Mouse (Mus musculus): ENCODE measurements around the gene Rbm20. TPM values are rescaled to one million over a fixed set of nuclear protein-coding genes. Genes with fewer than 3 reads are reported as not detected.
"Not testable (repeated sequence)": the region's sequence is repeated elsewhere in the genome, so short reads cannot be mapped to it uniquely, and the experiment has no call there.

Rbm20 gene
- total RNA-seq, 1 experiment, result 2.5 TPM

DNA sequence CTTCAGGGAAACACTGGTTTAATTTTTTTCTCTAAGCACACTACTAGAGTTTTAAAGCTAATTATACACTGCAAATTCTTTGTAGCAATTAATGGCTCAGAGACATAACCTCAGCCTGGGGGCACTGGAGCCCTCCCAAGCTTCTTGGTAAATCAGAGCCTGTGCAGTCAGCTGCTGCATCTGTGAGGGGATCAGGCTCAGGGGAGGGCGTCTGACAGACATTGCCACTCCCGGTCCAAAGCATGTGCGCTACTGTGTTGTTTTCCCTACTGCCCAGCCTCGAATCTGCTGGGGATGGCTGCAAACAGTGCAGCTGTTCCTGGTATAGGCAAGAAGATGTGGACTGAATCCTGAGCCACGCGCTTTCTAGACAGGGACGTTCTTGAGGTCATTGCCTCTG lies 129.0 kb downstream of the Rbm20 start:
- H3K9ac ChIP-seq (ENCODE audit: insufficient read depth, low read depth, low read length, poor library complexity, severe bottlenecking), result no peak overlapping the region
- H3K9me3 ChIP-seq (ENCODE audit: control insufficient read depth, insufficient read depth, low read depth, low read length), result no peaks in the 10 kb centered on the region
- TF ChIP-seq CHD2 (IDR thresholded peaks at IDR 0.05; ENCODE audit: low read depth, low read length) (no peak), ZC3H11A (IDR thresholded peaks at IDR 0.05; ENCODE audit: borderline replicate concordance, low read depth, low read length) (no peak), HCFC1 (IDR thresholded peaks at IDR 0.05; ENCODE audit: borderline replicate concordance, insufficient read depth, low read length) (no peak), MAFK (IDR thresholded peaks at IDR 0.05; ENCODE audit: insufficient read depth, low read depth, low read length) (no peak), ZNF384 (IDR thresholded peaks at IDR 0.05; ENCODE audit: low read depth, low read length) (no peak)
- H3K4me1 ChIP-seq (ENCODE audit: control insufficient read depth in 2 of 2, insufficient read depth in 2 of 2, low read length in 2 of 2, poor library complexity in 1 of 2), result peaks cover 0 to 3% of the 10 kb centered on the region in 2 experiments; a peak in 1 of 4 replicates
- no peaks in the 10 kb centered on the region for H3K36me3 ChIP-seq (ENCODE audit: control insufficient read depth, insufficient read depth, low read length, poor library complexity, severe bottlenecking)
- peak overlapping the region in 1 of 2 experiments; percentile 40; a peak in 1 of 4 replicates for H3K4me3 ChIP-seq (ENCODE audit: insufficient read depth in 1 of 2, low read depth in 1 of 2, low read length in 2 of 2, poor library complexity in 1 of 2, severe bottlenecking in 1 of 2)
- H3K27ac ChIP-seq (ENCODE audit: insufficient read depth, low read depth, low read length, poor library complexity, severe bottlenecking), result no peak overlapping the region
- in situ Hi-C loops (cut with MboI; ENCODE audit: low sequenced_read_pairs in 2 of 2, unreplicated experiment in 2 of 2), result no loop called here
- DNase-seq (ENCODE audit: low read depth, low spot score), result no peak

DNA sequence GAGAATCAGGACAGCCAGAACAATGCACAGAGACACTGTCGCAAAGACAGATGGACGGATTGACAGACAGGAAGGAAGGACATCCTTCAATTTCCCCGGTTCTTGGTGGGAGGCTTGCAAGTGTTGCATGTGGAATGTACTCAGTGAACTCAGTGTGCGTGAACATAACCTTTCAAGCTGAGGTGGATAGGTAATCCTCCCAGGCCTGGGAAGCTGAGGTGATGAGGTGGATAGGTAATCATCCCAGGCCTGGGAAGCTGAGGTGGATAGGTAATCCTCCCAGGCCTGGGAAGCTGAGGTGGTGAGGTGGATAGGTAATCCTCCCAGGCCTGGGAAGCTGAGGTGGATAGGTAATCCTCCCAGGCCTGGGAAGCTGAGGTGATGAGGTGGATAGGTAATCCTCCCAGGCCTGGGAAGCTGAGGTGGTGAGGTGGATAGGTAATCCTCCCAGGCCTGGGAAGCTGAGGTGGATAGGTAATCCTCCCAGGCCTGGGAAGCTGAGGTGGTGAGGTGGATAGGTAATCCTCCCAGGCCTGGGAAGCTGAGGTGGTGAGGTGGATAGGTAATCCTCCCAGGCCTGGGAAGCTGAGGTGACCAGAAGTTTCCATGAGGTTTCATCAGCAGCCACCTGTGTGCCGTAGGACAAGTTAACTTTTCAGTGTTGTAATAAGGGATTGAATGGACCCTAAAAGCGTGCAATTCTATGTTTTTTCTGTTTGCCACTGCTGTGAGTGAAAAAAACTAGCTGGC lies 129.6 kb downstream of the Rbm20 start:
- H3K36me3 ChIP-seq (ENCODE audit: control insufficient read depth, insufficient read depth, low read length, poor library complexity, severe bottlenecking); H3K27ac ChIP-seq (ENCODE audit: insufficient read depth, low read depth, low read length, poor library complexity, severe bottlenecking); H3K9ac ChIP-seq (ENCODE audit: insufficient read depth, low read depth, low read length, poor library complexity, severe bottlenecking); in situ Hi-C loops (cut with MboI; ENCODE audit: low sequenced_read_pairs in 2 of 2, unreplicated experiment in 2 of 2); H3K9me3 ChIP-seq (ENCODE audit: control insufficient read depth, insufficient read depth, low read depth, low read length); DNase-seq (ENCODE audit: low read depth, low spot score); H3K4me1 ChIP-seq (ENCODE audit: control insufficient read depth in 2 of 2, insufficient read depth in 2 of 2, low read length in 2 of 2, poor library complexity in 1 of 2): not testable (repeated sequence)
- peak overlapping the region in 1 of 2 experiments; percentile 48; a peak in 1 of 4 replicates for H3K4me3 ChIP-seq (ENCODE audit: insufficient read depth in 1 of 2, low read depth in 1 of 2, low read length in 2 of 2, poor library complexity in 1 of 2, severe bottlenecking in 1 of 2)

DNA sequence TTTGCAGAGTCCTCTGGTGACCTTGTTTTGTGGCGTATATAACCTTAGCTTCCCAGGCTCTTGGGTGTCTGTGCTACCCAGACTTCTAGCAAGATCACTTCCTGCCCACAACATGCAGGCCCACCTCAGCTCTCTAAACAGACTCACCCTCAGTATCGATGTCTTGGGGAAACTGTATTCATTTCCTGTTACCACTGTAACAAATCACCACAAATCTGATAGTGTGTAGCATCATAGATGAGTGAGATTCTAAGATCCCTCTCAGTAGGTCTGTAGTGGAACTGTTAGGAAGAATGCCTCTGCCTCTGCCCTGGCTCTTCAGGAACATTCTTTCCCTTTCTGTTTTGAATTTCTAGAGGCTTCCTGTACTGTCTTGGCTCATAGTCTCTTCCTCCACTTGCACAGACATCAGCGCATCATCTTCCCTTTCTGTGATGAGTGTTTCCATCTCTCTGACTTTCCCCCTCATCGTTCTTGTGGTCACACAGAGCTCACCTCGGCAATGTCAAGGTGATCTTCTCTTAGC lies 130.2 kb downstream of the Rbm20 start:
- Histone ChIP-seq H3K4me1 (ENCODE audit: control insufficient read depth in 2 of 2, insufficient read depth in 2 of 2, low read length in 2 of 2, poor library complexity in 1 of 2) (peaks cover 0 to 3% of the 10 kb centered on the region in 2 experiments; a peak in 1 of 4 replicates), H3K36me3 (ENCODE audit: control insufficient read depth, insufficient read depth, low read length, poor library complexity, severe bottlenecking) (no peaks in the 10 kb centered on the region), H3K27ac (ENCODE audit: insufficient read depth, low read depth, low read length, poor library complexity, severe bottlenecking) (no peak overlapping the region), H3K9ac (ENCODE audit: insufficient read depth, low read depth, low read length, poor library complexity, severe bottlenecking) (no peak overlapping the region), H3K4me3 (ENCODE audit: insufficient read depth in 1 of 2, low read depth in 1 of 2, low read length in 2 of 2, poor library complexity in 1 of 2, severe bottlenecking in 1 of 2) (peak overlapping the region in 1 of 2 experiments; percentile 48; a peak in 1 of 4 replicates), H3K9me3 (ENCODE audit: control insufficient read depth, insufficient read depth, low read depth, low read length) (no peaks in the 10 kb centered on the region)
- in situ Hi-C loops (cut with MboI; ENCODE audit: low sequenced_read_pairs in 2 of 2, unreplicated experiment in 2 of 2), result no loop called here
- TF ChIP-seq CHD2 (IDR thresholded peaks at IDR 0.05; ENCODE audit: low read depth, low read length) (no peak), MAFK (IDR thresholded peaks at IDR 0.05; ENCODE audit: insufficient read depth, low read depth, low read length) (no peak), ZNF384 (IDR thresholded peaks at IDR 0.05; ENCODE audit: low read depth, low read length) (no peak), ZC3H11A (IDR thresholded peaks at IDR 0.05; ENCODE audit: borderline replicate concordance, low read depth, low read length) (no peak), HCFC1 (IDR thresholded peaks at IDR 0.05; ENCODE audit: borderline replicate concordance, insufficient read depth, low read length) (no peak)
- DNase-seq (ENCODE audit: low read depth, low spot score), result no peak

DNA sequence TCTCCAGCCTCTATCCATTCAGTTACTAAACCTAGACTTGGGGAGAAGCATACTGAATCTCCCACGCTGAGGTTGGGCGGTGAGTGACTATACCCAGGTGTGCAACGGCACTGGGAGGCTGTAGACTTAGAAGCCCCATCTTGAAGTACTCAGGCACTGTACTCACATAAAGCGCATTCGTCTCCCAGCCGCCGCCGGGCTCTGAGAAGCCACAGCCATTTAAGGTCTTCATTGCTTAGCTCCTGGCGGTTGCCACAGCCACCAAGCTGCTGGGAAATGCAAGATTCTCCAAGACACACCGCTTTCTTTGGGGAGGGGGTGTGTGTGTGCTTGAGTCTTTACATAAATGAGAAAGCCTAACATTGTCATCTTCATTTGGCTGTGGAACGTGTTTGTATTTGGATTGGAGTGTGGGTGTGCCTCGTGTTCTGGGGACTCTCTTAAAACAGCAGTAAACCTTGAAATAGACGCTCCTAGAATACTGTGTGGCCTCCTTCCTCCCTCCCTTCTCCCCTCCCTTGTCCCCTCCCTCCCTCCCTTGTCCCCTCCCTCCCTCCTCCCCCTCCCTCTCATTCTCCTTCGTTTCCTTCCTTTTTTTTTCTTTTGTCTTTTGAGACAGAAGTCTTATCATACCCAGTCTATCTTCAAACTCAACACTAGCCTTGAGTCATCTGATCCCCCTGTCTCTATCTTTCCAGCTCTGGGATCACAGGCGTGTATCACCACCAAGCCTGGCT lies 131.1 kb downstream of the Rbm20 start:
- Histone ChIP-seq H3K9me3 (ENCODE audit: control insufficient read depth, insufficient read depth, low read depth, low read length) (no peaks in the 10 kb centered on the region), H3K4me3 (ENCODE audit: insufficient read depth in 1 of 2, low read depth in 1 of 2, low read length in 2 of 2, poor library complexity in 1 of 2, severe bottlenecking in 1 of 2) (no peak overlapping the region), H3K27ac (ENCODE audit: insufficient read depth, low read depth, low read length, poor library complexity, severe bottlenecking) (no peak overlapping the region), H3K36me3 (ENCODE audit: control insufficient read depth, insufficient read depth, low read length, poor library complexity, severe bottlenecking) (no peaks in the 10 kb centered on the region), H3K9ac (ENCODE audit: insufficient read depth, low read depth, low read length, poor library complexity, severe bottlenecking) (no peak overlapping the region), H3K4me1 (ENCODE audit: control insufficient read depth in 2 of 2, insufficient read depth in 2 of 2, low read length in 2 of 2, poor library complexity in 1 of 2) (peaks cover 0 to 3% of the 10 kb centered on the region in 2 experiments; a peak in 1 of 4 replicates)
- in situ Hi-C loops (cut with MboI; ENCODE audit: low sequenced_read_pairs in 2 of 2, unreplicated experiment in 2 of 2), result no loop called here
- TF ChIP-seq ZNF384 (IDR thresholded peaks at IDR 0.05; ENCODE audit: low read depth, low read length), result no peak
- TF ChIP-seq MAFK (IDR thresholded peaks at IDR 0.05; ENCODE audit: insufficient read depth, low read depth, low read length), result no peak
- no peak for TF ChIP-seq CHD2 (IDR thresholded peaks at IDR 0.05; ENCODE audit: low read depth, low read length)
- TF ChIP-seq ZC3H11A (IDR thresholded peaks at IDR 0.05; ENCODE audit: borderline replicate concordance, low read depth, low read length), result no peak
- no peak for DNase-seq (ENCODE audit: low read depth, low spot score)
